ENCODE assay signal across 8 mouse cellular contexts in genomic region chr1:57774001-57774667, GRCm38 (mm10). TPM values are rescaled to one million over a fixed set of nuclear protein-coding genes. Genes with fewer than 3 reads are reported as not detected.
A peak's percentile ranks its signal among the peaks of the same experiment; 100 is the strongest.
DNase-seq lines count a peak whose midpoint lies in the region; ATAC-seq and TF ChIP-seq lines count a peak whose summit lies in the region.

Gene Spats2l (plus strand): TSS chr1:57774162.

- TF ChIP-seq POLR2A in cerebellum, adult 2 months (IDR thresholded peaks at IDR 0.05; ENCODE audit: borderline replicate concordance, insufficient read depth, low read length): no peak

- H3K4me2 ChIP-seq in embryonic facial prominence, embryonic 15.5 days (replicated peaks): peak within 1 kb of the TSS; percentile 81
- H3K4me2 ChIP-seq in heart, embryonic 14.5 days (ENCODE audit: low read length): peak within 1 kb of the TSS; percentile 89
- H3K4me2 ChIP-seq in liver, embryonic 13.5 days: peak within 1 kb of the TSS; percentile 58
- H3K4me2 ChIP-seq in neural tube, embryonic 13.5 days: peak within 1 kb of the TSS; percentile 86

- no peaks in the 10 kb centered on the region for H3K36me3 ChIP-seq in embryonic facial prominence, embryonic 15.5 days
- H3K36me3 ChIP-seq in heart, embryonic 14.5 days (ENCODE audit: control insufficient read depth, insufficient read depth, low read length): no peaks in the 10 kb centered on the region
- H3K36me3 ChIP-seq in liver, embryonic 13.5 days: no peaks in the 10 kb centered on the region
- no peaks in the 10 kb centered on the region for H3K36me3 ChIP-seq in neural tube, embryonic 13.5 days

- DNase-seq in cerebellum, adult 2 months: peak; percentile 7 to 31
- DNase-seq in cerebellum, adult 8-10 months: no peak
- DNase-seq in kidney, postnatal 10 days: peak; percentile 51
- no peak for DNase-seq in liver, embryonic 13.5 days
- DNase-seq in urinary bladder, adult 2 months (ENCODE audit: low spot score): no peak

- H3K27me3 ChIP-seq in cerebellum, adult 2 months (ENCODE audit: control insufficient read depth, insufficient read depth, low read length): no peaks in the 10 kb centered on the region; the same call in none of the 2 replicates
- no peaks in the 10 kb centered on the region for H3K27me3 ChIP-seq in embryonic facial prominence, embryonic 15.5 days
- H3K27me3 ChIP-seq in heart, embryonic 14.5 days (ENCODE audit: control insufficient read depth, insufficient read depth, low read length): no peaks in the 10 kb centered on the region
- H3K27me3 ChIP-seq in liver, embryonic 13.5 days: peaks cover 44% of the 10 kb centered on the region
- H3K27me3 ChIP-seq in neural tube, embryonic 13.5 days: no peaks in the 10 kb centered on the region

- H3K9me3 ChIP-seq in embryonic facial prominence, embryonic 15.5 days (replicated peaks): no peaks in the 10 kb centered on the region
- no peaks in the 10 kb centered on the region for H3K9me3 ChIP-seq in heart, embryonic 14.5 days (ENCODE audit: control insufficient read depth, low read length)
- no peaks in the 10 kb centered on the region for H3K9me3 ChIP-seq in liver, embryonic 13.5 days (replicated peaks)
- H3K9me3 ChIP-seq in neural tube, embryonic 13.5 days: no peaks in the 10 kb centered on the region

- H3K9ac ChIP-seq in embryonic facial prominence, embryonic 15.5 days: peak within 1 kb of the TSS; percentile 97
- peak within 1 kb of the TSS; percentile 88 for H3K9ac ChIP-seq in heart, embryonic 14.5 days (ENCODE audit: low read length)
- peak within 1 kb of the TSS; percentile 69 for H3K9ac ChIP-seq in liver, embryonic 13.5 days
- H3K9ac ChIP-seq in neural tube, embryonic 13.5 days: peak within 1 kb of the TSS; percentile 95

- peak within 1 kb of the TSS; percentile 42 for H3K4me3 ChIP-seq in cerebellum, adult 2 months (replicated peaks; ENCODE audit: insufficient read depth, low read depth, low read length)
- peak within 1 kb of the TSS; percentile 84 for H3K4me3 ChIP-seq in embryonic facial prominence, embryonic 15.5 days (replicated peaks)
- H3K4me3 ChIP-seq in heart, embryonic 14.5 days (ENCODE audit: control insufficient read depth in 1 of 2, insufficient read depth in 1 of 2, low read depth in 1 of 2, low read length in 2 of 2): peak within 1 kb of the TSS; percentile 75 to 79
- H3K4me3 ChIP-seq in liver, embryonic 13.5 days (replicated peaks): peak within 1 kb of the TSS; percentile 64
- H3K4me3 ChIP-seq in neural tube, embryonic 13.5 days: peak within 1 kb of the TSS; percentile 83

- 1% methylated on average over 22 of the region's 22 CpGs for WGBS in cerebellum, adult 2 months
- 1% methylated on average over 22 of the region's 22 CpGs for WGBS in embryonic facial prominence, embryonic 15.5 days
- under 1% methylated on average over 22 of the region's 22 CpGs for WGBS in heart, embryonic 14.5 days
- WGBS in liver, embryonic 13.5 days (ENCODE audit: insufficient replicate concordance): 1% methylated on average over 22 of the region's 22 CpGs
- under 1% methylated on average over 22 of the region's 22 CpGs for WGBS in neural tube, embryonic 13.5 days

- H3K4me1 ChIP-seq in cerebellum, adult 2 months (ENCODE audit: control insufficient read depth, insufficient read depth, low read length): no peaks in the 10 kb centered on the region
- H3K4me1 ChIP-seq in embryonic facial prominence, embryonic 15.5 days: peaks cover 20% of the 10 kb centered on the region
- H3K4me1 ChIP-seq in heart, embryonic 14.5 days (ENCODE audit: control insufficient read depth in 2 of 2, insufficient read depth in 2 of 2, low read length in 2 of 2): no peaks in the 10 kb centered on the region; a peak in 1 of 4 replicates
- H3K4me1 ChIP-seq in liver, embryonic 13.5 days (replicated peaks): no peaks in the 10 kb centered on the region
- peaks cover 22% of the 10 kb centered on the region for H3K4me1 ChIP-seq in neural tube, embryonic 13.5 days (replicated peaks)

- no peak for TF ChIP-seq CTCF in cerebellum, adult 2 months (IDR thresholded peaks at IDR 0.05; ENCODE audit: borderline replicate concordance, insufficient read depth, low read depth, low read length)

- no peak within 1 kb of the TSS for H3K27ac ChIP-seq in cerebellum, adult 2 months (ENCODE audit: insufficient read depth, low read length)
- peak within 1 kb of the TSS; percentile 97 for H3K27ac ChIP-seq in embryonic facial prominence, embryonic 15.5 days (replicated peaks)
- peak within 1 kb of the TSS; percentile 81 to 94 for H3K27ac ChIP-seq in heart, embryonic 14.5 days (replicated peaks in 1 of 2; ENCODE audit: control insufficient read depth in 1 of 2, insufficient read depth in 1 of 2, low read depth in 2 of 2, low read length in 2 of 2)
- peak within 1 kb of the TSS; percentile 68 for H3K27ac ChIP-seq in liver, embryonic 13.5 days
- peak within 1 kb of the TSS; percentile 95 for H3K27ac ChIP-seq in neural tube, embryonic 13.5 days (replicated peaks)

- peak; percentile 82 for ATAC-seq in embryonic facial prominence, embryonic 15.5 days (ENCODE audit: insufficient number of reproducible peaks, low FRiP score, low TSS enrichment, low read depth)
- ATAC-seq in heart, embryonic 14.5 days (ENCODE audit: insufficient number of reproducible peaks, insufficient read depth, low FRiP score, low read depth): peak; percentile 64
- ATAC-seq in liver, embryonic 13.5 days (ENCODE audit: low read depth): peak; percentile 42
- peak; percentile 50 for ATAC-seq in neural tube, embryonic 13.5 days (ENCODE audit: low read depth)

RNA-seq across cellular contexts. Expression of gene Spats2l, which starts in this region (rescaled TPM):
- 11.0 and 11.9 TPM in 2 replicates for polyA plus RNA-seq in cerebellum, adult 2 months (2012; rRNA removed)
- 156 and 157 TPM in 2 replicates for polyA plus RNA-seq in embryonic facial prominence, embryonic 15.5 days (2015; fragmentation: Nextera tagmentation; extraction: Ambion mirVana)
- 61.6 and 70.0 TPM in 2 replicates for polyA plus RNA-seq in heart, embryonic 14.5 days (2014; fragmentation: Nextera tagmentation; extraction: Ambion mirVana)
- 10.3 and 11.9 TPM in 2 replicates for polyA plus RNA-seq in liver, embryonic 13.5 days (2015; fragmentation: Nextera tagmentation; extraction: Ambion mirVana)
- polyA plus RNA-seq in neural tube, embryonic 13.5 days (2015; fragmentation: Nextera tagmentation; extraction: Ambion mirVana): 52.5 and 53.1 TPM in 2 replicates
- polyA plus RNA-seq in urinary bladder, adult 2 months (2012; rRNA removed): 27.9 and 31.1 TPM in 2 replicates

Comparison
In these comparisons a context has a peak if more than half of its experiments do, and no peak if none do; other contexts are left out.
1. DNase-seq: peak in cerebellum, adult 2 months (2 of 2) and kidney, postnatal 10 days (single experiment); none in cerebellum, adult 8-10 months (single experiment), liver, embryonic 13.5 days (single experiment) and urinary bladder, adult 2 months (single experiment).
2. Peak in every context shown above with its lines, with median percentiles within 50 percentile points of each other: H3K4me3 ChIP-seq, ATAC-seq, H3K4me2 ChIP-seq and H3K9ac ChIP-seq.